Mouse (Mus musculus) midbrain, embryonic 13.5 days (tissue): Measurements from ENCODE around the gene Gm10134. TPM values are rescaled to one million over a fixed set of nuclear protein-coding genes. Genes with fewer than 3 reads are reported as not detected.

Experiments used
- ATAC-seq: fragments of 200-750 bp; cut with Nextera tagmentation; 2 replicates; pipeline ENCODE4 v1.8.0; 2017; ENCODE audit warnings: mild to moderate bottlenecking, moderate TSS enrichment, moderate library complexity
- H3K27ac ChIP-seq: fragments of 300-500 bp; sonication (generic); 2 replicates; pipeline ENCODE4 v1.5.1; 2015; ENCODE audit warnings: inconsistent platforms, mild to moderate bottlenecking, moderate library complexity
- H3K27me3 ChIP-seq: fragments of 300-500 bp; sonication (generic); 2 replicates; pipeline ENCODE4 v1.6.1; 2015; ENCODE audit warnings: mild to moderate bottlenecking, inconsistent platforms
- H3K36me3 ChIP-seq: fragments of 300-500 bp; sonication (generic); 2 replicates; pipeline ENCODE4 v1.6.1; 2015; ENCODE audit warnings: mild to moderate bottlenecking, inconsistent platforms
- H3K4me1 ChIP-seq: fragments of 300-500 bp; sonication (generic); replicated peaks from 2 replicates; pipeline ENCODE4 v1.6.1; 2015; ENCODE audit warnings: inconsistent platforms
- H3K4me2 ChIP-seq: fragments of 300-500 bp; sonication (generic); replicated peaks from 2 replicates; pipeline ENCODE4 v1.6.1; 2015; ENCODE audit warnings: moderate library complexity, mild to moderate bottlenecking, inconsistent platforms
- H3K4me3 ChIP-seq: fragments of 300-500 bp; sonication (generic); replicated peaks from 2 replicates; pipeline ENCODE4 v1.5.1; 2015; ENCODE audit warnings: mild to moderate bottlenecking, inconsistent platforms
- H3K9ac ChIP-seq: fragments of 300-500 bp; sonication (generic); replicated peaks from 2 replicates; pipeline ENCODE4 v1.6.1; 2015; ENCODE audit warnings: mild to moderate bottlenecking, inconsistent platforms
- H3K9me3 ChIP-seq: fragments of 300-500 bp; sonication (generic); 2 replicates; pipeline ENCODE4 v1.6.1; 2016; ENCODE audit warnings: mild to moderate bottlenecking, inconsistent platforms
- WGBS: fragments of 180-500 bp; shearing (Covaris S2); methylation state at CpG from one replicate; pipeline ENCODE4 v1.1.7; 2015; 5-methylcytosine and 5-hydroxymethylcytosine counted together
- polyA plus RNA-seq: library from polyadenylated mRNA; unstranded; fragments of >200 nt; fragmentation: Nextera tagmentation; extraction: Ambion mirVana; gene quantifications from 2 replicates; pipeline ENCODE4 v1.2.1, GENCODE M21; 2015

The Gm10134 gene
- polyA plus RNA-seq, 1 experiment from 2014 or later = 1.0 TPM

DNA sequence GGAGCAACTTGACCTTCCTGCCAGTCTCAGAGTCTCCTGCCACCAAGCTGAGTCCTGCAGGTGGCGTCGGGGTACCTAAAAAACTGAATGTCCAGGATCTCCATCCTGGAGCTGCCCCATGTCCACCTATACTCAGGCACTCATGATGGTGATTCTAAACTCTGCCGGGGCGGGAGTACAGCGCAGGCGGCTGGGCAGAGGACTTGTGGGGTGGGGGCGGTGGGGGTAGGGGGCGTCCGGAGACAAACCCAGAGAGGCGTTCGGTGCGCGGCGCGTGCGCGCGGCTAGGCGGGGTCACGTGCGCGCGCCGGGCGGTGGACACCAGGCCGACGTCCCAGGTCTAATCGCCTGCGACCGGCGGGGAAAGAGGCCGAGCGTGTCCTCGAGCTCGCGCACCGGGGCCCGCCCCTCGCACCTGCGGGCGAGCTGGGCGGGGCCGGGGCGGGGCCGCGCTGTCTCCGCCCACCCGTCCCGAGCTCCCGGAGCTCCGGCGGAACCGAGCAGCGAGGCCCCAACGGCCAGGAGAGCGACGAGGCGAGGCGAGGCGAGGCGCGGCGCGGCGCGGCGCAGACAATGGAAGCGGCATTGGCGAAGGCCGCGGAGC lies 7.0 kb downstream of the Gm10134 start, which contains the start of gene Ralgds:
TSS of gene Ralgds (plus strand) at position 328 of the 604 bp plus-strand sequence.
- peak; percentile 74 for ATAC-seq
- whole genome bisulfite sequencing = under 1% methylated on average over 68 of the region's 71 CpGs
- peak within 1 kb of the TSS; percentile 93 for H3K4me3 ChIP-seq

GRCm38 (mm10) chr2:28513431-28514370 lies 7.8 kb downstream of the Gm10134 start:
- Histone ChIP-seq H3K9ac (peak overlapping the region; percentile 98), H3K4me3 (peak overlapping the region; percentile 93), H3K9me3 (no peaks in the 10 kb centered on the region), H3K27ac (peak overlapping the region; percentile 93), H3K4me2 (peak overlapping the region; percentile 85), H3K27me3 (peaks cover 9% of the 10 kb centered on the region; the same call in 1 of the 2 replicates), H3K36me3 (peaks cover 17% of the 10 kb centered on the region; the same call in 1 of the 2 replicates), H3K4me1 (peaks cover 48% of the 10 kb centered on the region)
- WGBS = 3% methylated on average over 45 of the region's 47 CpGs
- peak; percentile 65 for ATAC-seq

More for the DNA sequence above, 7.0 kb downstream of the Gm10134 start, which contains the start of gene Ralgds:
- no peaks in the 10 kb centered on the region for H3K9me3 ChIP-seq
- H3K9ac ChIP-seq = peak within 1 kb of the TSS; percentile 98
- peaks cover 15% of the 10 kb centered on the region; the same call in 1 of the 2 replicates for H3K36me3 ChIP-seq
- peaks cover 9% of the 10 kb centered on the region; the same call in 1 of the 2 replicates for H3K27me3 ChIP-seq
- peaks cover 40% of the 10 kb centered on the region for H3K4me1 ChIP-seq
- peak within 1 kb of the TSS; percentile 93 for H3K27ac ChIP-seq
- H3K4me2 ChIP-seq = peak within 1 kb of the TSS; percentile 85

GRCm38 (mm10) chr2:28514489-28514888 lies 8.6 kb downstream of the Gm10134 start:
- peaks cover 56% of the 10 kb centered on the region for H3K4me1 ChIP-seq
- H3K9ac ChIP-seq = peak overlapping the region; percentile 98
- ATAC-seq = peak; percentile 40; the same call in 1 of the 2 replicates
- peak overlapping the region; percentile 85 for H3K4me2 ChIP-seq
- WGBS = 23% methylated on average over 5 of the region's 5 CpGs
- H3K27me3 ChIP-seq = peaks cover 9% of the 10 kb centered on the region; the same call in 1 of the 2 replicates
- H3K4me3 ChIP-seq = peak overlapping the region; percentile 93
- H3K36me3 ChIP-seq = peaks cover 20% of the 10 kb centered on the region; the same call in 1 of the 2 replicates
- peak overlapping the region; percentile 93 for H3K27ac ChIP-seq
- H3K9me3 ChIP-seq = no peaks in the 10 kb centered on the region

GRCm38 (mm10) chr2:28517206-28517909 lies 11.5 kb downstream of the Gm10134 start:
- peaks cover 25% of the 10 kb centered on the region for H3K36me3 ChIP-seq
- peak overlapping the region; percentile 85 for H3K4me2 ChIP-seq
- H3K4me3 ChIP-seq = no peak overlapping the region
- H3K9ac ChIP-seq = peak overlapping the region; percentile 8; the same call in 1 of the 2 replicates
- H3K9me3 ChIP-seq = no peaks in the 10 kb centered on the region
- 44% methylated on average over 5 of the region's 5 CpGs for WGBS
- no peaks in the 10 kb centered on the region for H3K27me3 ChIP-seq
- peaks cover 84% of the 10 kb centered on the region for H3K4me1 ChIP-seq
- ATAC-seq = no peak
- H3K27ac ChIP-seq = peak overlapping the region; percentile 55

DNA sequence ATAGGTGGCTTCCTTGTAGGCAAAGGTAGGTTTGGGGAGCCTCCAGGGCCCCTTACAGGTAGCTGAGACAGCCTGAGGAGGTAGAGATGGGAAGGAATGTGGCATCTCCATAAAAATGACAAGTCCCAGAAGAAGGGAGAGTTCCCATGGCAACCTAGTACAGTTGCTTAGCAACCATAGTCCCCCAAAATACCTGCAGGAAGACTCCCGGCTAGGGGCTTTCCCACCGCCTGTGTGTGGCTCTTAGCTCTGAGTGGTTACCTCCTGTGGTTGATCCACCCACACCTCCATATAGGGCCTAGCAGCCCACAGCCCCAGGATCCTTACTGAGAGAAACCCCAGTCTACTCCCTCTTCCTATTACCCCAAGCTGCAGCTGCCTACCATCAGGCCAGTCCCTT lies 12.3 kb downstream of the Gm10134 start:
- Histone ChIP-seq H3K4me3 (no peak overlapping the region), H3K27me3 (no peaks in the 10 kb centered on the region), H3K9ac (peak overlapping the region; percentile 8; the same call in 1 of the 2 replicates), H3K27ac (peak overlapping the region; percentile 55), H3K4me1 (peaks cover 87% of the 10 kb centered on the region), H3K36me3 (peaks cover 25% of the 10 kb centered on the region), H3K4me2 (peak overlapping the region; percentile 29), H3K9me3 (no peaks in the 10 kb centered on the region)
- WGBS = 15% methylated on average over 2 of the region's 2 CpGs
- ATAC-seq = no peak

- Histone ChIP-seq H3K4me1 (peaks cover 94% of the 10 kb centered on the region), H3K36me3 (peaks cover 20% of the 10 kb centered on the region), H3K27ac (no peak overlapping the region), H3K4me2 (no peak overlapping the region), H3K9me3 (no peaks in the 10 kb centered on the region), H3K4me3 (no peak overlapping the region), H3K9ac (no peak overlapping the region), H3K27me3 (no peaks in the 10 kb centered on the region)
- ATAC-seq = no peak
- 64% methylated on average over 5 of the region's 5 CpGs for WGBS
Measured at GRCm38 (mm10) chr2:28520581-28520980, 14.7 kb downstream of the Gm10134 start.

GRCm38 (mm10) chr2:28521571-28522151 lies 15.8 kb downstream of the Gm10134 start:
- no peak overlapping the region for H3K27ac ChIP-seq
- WGBS = 93% methylated on average over 6 of the region's 6 CpGs
- peaks cover 12% of the 10 kb centered on the region for H3K36me3 ChIP-seq
- no peaks in the 10 kb centered on the region for H3K27me3 ChIP-seq
- no peak overlapping the region for H3K4me2 ChIP-seq
- peaks cover 94% of the 10 kb centered on the region for H3K4me1 ChIP-seq
- no peaks in the 10 kb centered on the region for H3K9me3 ChIP-seq
- no peak overlapping the region; the same call in 1 of the 2 replicates for H3K9ac ChIP-seq
- no peak for ATAC-seq
- no peak overlapping the region for H3K4me3 ChIP-seq

GRCm38 (mm10) chr2:28522166-28522565 lies 16.3 kb downstream of the Gm10134 start:
- 96% methylated on average over 4 of the region's 4 CpGs for WGBS
- no peak overlapping the region for H3K4me2 ChIP-seq
- no peak overlapping the region for H3K9ac ChIP-seq
- no peak overlapping the region for H3K4me3 ChIP-seq
- H3K9me3 ChIP-seq = no peaks in the 10 kb centered on the region
- H3K27ac ChIP-seq = no peak overlapping the region
- ATAC-seq = no peak
- peaks cover 93% of the 10 kb centered on the region for H3K4me1 ChIP-seq
- H3K27me3 ChIP-seq = no peaks in the 10 kb centered on the region
- H3K36me3 ChIP-seq = peaks cover 12% of the 10 kb centered on the region

GRCm38 (mm10) chr2:28523643-28524117 lies 17.8 kb downstream of the Gm10134 start:
- peaks cover 93% of the 10 kb centered on the region for H3K4me1 ChIP-seq
- H3K4me2 ChIP-seq = no peak overlapping the region
- H3K27ac ChIP-seq = peak overlapping the region; percentile 80
- H3K9ac ChIP-seq = no peak overlapping the region
- H3K4me3 ChIP-seq = no peak overlapping the region
- H3K27me3 ChIP-seq = no peaks in the 10 kb centered on the region
- peaks cover 8% of the 10 kb centered on the region for H3K36me3 ChIP-seq
- peak; percentile 76 for ATAC-seq
- 15% methylated on average over 5 of the region's 5 CpGs for WGBS
- no peaks in the 10 kb centered on the region for H3K9me3 ChIP-seq

DNA sequence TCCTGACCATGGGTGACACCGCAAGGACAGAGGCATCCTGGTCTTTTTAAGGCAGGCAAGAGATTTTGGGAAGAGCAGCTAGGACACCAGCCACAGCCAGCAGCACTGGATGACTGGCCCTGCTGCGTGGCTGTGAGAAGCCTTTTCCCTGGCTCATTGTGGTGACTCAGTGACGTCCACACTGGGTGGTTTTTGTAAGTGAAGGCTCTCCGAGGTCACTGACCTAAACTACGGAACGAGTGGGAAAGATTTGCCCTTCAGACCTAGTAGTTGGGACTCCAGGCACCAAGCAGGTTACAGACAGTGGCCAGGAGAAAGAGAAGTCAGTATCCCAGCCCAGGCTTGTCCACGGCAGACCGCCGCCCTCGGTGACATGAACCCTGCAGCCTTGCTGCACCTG lies 18.5 kb downstream of the Gm10134 start:
- H3K4me1 ChIP-seq = peaks cover 93% of the 10 kb centered on the region
- 0 out of 2 replicates have a peak overlapping the region, but pooled peaks have one; percentile 2 for H3K9ac ChIP-seq
- no peak overlapping the region for H3K4me2 ChIP-seq
- no peaks in the 10 kb centered on the region for H3K9me3 ChIP-seq
- H3K4me3 ChIP-seq = no peak overlapping the region
- H3K36me3 ChIP-seq = peaks cover 6% of the 10 kb centered on the region
- no peak for ATAC-seq
- no peaks in the 10 kb centered on the region for H3K27me3 ChIP-seq
- WGBS = 74% methylated on average over 10 of the region's 10 CpGs
- H3K27ac ChIP-seq = peak overlapping the region; percentile 80
